Mouse (Mus musculus): ENCODE measurements around the gene Unc5cl.
A peak's percentile ranks its signal among the peaks of the same experiment; 100 is the strongest.

Gene Unc5cl

GRCm38 (mm10) chr17:48539326-48539725, 84.6 kb downstream of the Unc5cl start:
- no peak for DNase-seq (ENCODE audit: low spot score in 2 of 2)

DNA sequence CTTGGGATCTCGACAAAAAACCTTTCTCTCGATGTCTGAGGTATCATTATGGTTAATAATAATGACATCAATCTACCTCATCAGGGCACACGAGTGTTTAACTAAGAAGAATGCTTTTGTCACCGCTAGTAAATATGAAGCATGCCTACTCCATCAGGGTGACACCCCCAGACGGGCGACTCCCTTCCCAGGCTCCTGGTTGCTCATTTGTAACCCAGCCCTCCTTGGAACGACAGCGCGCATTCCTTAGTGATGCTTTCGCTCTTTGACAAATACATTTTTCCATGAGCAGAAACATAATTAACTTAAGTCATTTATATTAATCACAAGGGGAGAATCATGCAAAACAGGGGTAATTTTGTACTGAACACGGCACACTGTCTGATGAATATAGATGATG, 88.0 kb downstream of the Unc5cl start:
- no peak for DNase-seq (ENCODE audit: low spot score in 2 of 2)

GRCm38 (mm10) chr17:48543301-48543765, 88.6 kb downstream of the Unc5cl start:
- DNase-seq (ENCODE audit: low spot score in 2 of 2) = no peak

- DNase-seq (ENCODE audit: low spot score in 2 of 2) = peak in 1 of 2 experiments; percentile 5
Measured at GRCm38 (mm10) chr17:48544722-48545121, 90.0 kb downstream of the Unc5cl start.

DNA sequence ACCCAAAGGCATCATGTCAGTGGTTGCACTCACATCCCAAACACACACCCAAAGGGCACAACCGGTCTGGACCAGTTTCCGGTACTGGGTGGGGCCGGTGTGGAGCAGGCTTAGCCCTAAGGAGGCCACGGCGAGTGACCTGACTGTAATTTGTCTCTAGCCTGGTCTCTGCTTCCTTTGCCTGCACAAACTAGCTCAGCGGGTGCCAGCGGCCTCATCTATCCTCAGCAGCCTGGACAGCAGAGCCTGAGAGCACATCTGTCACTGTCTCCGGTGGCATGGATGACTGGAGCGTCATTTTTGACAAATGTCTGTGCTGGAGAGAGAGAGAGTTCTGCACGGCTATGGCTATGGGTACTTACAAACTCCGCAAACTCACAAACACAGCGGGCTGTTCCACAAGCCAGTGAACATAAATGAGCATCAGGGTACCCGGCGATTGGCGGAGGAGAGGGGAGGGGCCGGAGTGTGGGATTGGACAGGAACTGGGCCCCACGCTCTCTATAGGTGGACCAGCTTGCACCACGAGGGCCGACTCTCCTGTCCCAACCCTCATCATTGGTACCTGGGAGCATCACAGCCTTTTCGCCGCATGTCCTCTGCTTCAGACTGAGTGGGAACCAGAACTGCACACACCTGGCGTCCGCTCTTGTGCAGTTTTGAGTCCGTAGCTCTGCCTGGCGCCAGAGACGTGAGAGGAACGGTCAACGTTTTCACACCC, 90.7 kb downstream of the Unc5cl start:
- DNase-seq (ENCODE audit: low spot score in 2 of 2) = no peak

- no peak for DNase-seq (ENCODE audit: low spot score in 2 of 2)
Measured at GRCm38 (mm10) chr17:48546036-48546435, 91.3 kb downstream of the Unc5cl start.

DNA sequence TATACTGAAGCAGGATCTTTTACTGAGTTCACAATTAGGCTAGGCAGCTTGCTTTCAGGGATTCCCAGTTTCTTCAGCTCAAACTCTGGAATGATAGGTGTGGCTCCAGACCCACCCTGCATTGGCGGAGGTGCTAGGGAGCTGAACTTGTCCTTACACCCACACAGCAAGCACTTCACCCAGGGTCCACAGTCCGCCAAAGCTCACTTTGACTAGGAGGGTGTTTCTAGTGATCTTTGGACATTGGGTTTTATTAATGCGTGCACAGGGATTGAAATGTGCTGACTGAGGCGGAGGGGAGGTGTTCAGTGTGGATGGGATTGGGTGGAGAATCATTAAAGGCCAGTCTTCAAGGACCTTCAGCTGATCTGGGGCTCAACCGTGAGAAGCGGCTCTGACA, 93.0 kb downstream of the Unc5cl start:
- no peak for DNase-seq (ENCODE audit: low spot score in 2 of 2)

DNA sequence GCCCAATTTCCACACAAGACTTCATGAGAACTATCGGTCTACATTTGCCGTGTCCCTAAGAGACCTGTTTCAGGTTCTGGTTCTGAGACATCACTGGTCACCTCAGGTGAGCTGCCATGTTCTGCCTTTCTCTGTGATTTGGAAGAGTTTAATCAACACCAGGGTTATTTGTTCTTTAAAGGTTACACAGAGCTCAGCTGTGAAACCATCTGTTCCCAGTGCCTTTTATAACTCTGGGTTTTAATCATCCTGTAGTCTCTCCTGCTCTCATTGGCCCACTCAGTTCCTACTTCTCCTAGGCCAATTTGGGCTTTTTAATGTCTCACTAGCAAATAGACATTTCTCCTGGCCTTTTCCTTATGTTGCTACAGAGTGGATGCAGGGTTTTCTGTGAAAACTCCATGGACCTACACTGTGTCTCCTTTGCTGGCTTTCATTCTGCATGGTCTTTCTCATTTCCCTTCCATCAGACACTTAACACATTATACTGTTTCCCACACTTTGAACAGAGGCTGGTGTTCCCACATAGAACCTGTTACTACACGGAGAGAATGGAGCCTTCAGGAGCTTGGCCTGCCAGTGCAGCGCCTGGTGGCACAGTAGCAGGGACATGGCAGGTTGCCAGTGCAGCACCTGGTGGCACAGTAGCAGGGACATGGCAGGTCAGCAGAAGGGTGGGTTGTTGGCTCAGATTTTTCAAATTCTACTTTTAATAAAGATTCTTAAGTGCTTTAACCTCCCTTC, 97.3 kb downstream of the Unc5cl start:
- no peak for DNase-seq (ENCODE audit: low spot score in 2 of 2)

DNA sequence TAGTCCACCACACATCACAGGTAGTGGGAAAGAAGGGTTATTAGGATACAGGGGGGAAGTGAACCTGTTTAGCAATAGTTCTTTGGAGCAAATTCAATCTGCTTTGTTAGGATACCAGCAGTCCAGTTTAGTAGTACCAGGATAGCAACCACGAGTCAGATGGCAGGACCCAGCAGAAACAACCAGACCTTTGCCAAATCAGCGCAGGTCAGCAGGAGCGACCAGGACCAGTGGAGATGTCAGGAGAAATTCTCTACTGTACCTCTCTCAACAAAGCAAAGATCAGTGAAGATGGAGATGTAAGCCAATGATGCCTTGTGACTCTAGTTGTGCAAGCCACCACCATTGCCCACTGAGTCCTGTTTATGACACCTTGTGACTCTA, 97.8 kb downstream of the Unc5cl start:
- DNase-seq (ENCODE audit: low spot score in 2 of 2) = no peak

GRCm38 (mm10) chr17:48556223-48556962, 101.7 kb downstream of the Unc5cl start:
- no peak for DNase-seq (ENCODE audit: low spot score in 2 of 2)

DNA sequence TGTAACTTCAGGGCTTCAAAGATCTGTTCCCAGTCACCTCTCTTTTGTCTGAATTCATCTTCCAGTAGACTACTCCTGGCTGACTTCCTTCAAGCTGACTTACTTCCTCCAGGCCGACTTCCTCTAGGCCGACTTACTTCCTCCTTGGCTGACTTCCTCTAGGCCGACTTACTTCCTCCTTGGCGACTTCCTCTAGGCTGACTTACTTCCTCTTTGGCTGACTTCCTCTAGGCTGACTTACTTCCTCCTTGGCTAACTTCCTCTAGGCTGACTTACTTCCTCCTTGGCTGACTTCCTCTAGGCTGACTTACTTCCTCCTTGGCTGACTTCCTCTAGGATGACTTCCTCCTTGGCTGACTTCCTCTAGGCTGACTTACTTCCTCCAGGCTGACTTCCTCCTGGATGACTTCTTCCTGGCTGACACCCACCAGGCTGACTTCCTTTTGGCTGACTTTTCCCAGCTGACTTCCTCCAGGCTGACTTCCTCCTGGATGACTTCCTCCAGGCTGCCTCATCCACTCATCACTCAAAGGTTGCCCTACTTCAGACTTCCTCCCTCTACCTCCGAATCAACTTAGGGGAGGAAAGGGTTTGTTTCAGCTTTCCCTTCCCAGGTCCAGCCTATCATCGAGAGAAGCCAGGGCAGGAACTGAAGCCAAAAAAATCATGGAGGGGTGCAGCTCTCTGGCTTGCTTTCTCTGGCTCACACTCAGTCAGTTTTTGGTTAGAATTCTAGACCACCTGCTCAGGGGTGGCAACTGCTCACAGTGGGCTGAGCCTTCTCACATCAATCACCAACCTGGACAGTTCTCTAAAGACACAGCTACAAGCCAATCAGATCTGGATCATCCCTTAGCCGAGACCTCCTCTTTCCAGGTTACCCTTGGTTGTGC, 103.4 kb downstream of the Unc5cl start:
- no peak for DNase-seq (ENCODE audit: low spot score in 2 of 2)

- no peak for DNase-seq (ENCODE audit: low spot score in 2 of 2)
Measured at GRCm38 (mm10) chr17:48564931-48565330, 110.2 kb downstream of the Unc5cl start.

DNA sequence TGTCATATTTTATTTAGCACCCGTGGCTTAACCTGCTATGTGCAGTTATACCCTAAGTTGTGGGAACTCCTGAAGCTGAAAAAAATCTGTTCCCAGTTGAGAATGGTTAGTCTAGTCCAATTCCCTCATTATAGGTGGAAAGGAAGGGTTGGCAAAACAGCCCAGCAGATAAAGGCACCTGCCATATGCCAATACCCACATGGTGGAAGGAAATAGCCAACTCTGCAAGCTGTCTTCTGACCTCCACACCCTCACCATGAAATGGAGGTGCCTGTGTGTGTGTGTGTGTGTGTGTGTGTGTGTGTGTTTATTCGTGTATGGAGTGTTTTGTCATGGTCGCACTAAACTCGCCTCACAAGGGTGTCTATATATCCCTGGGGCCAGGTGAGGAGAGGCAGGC, 115.0 kb downstream of the Unc5cl start:
- DNase-seq (ENCODE audit: low spot score in 2 of 2) = no peak

DNA sequence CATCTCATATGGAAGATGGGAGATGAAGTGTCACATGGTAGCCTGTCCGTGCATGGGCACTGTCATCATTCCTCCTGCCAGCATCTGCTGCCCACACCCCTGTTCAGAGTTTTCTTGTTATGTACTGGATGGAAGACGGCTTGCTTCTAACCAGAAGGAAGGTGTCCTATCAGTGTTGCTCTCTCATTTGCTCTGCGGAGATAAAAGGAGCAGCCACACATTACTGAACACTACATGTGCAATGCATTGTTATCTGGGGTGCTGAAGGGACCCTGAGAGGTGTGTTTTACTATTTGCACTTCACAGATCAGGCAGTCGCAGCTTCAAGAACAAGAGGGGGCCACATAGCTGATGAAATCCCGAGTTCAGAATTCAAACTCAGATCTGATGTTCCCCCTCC, 126.5 kb downstream of the Unc5cl start:
- DNase-seq (ENCODE audit: low spot score in 2 of 2) = no peak

- DNase-seq (ENCODE audit: low spot score in 2 of 2) = no peak
Measured at GRCm38 (mm10) chr17:48582486-48582990, 127.8 kb downstream of the Unc5cl start.

DNA sequence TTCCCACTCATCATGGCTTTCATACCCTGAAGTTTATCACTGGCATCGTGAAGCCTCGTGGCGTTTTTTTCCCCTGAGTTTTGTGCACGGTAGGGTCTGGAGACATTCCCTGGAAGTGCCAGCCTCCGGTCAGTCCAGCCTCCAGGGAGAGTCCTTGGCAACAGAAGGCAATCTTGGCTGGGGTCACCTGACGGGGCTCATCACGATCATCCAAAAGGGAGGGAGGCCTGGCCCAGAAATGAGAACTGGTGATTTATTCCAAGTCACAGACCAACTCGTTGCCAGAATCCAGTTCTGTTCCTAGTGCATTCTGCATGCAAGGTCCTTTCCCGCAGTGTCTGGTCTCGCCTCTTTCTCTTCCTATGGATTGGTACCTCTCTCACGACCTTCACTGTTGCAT, 128.7 kb downstream of the Unc5cl start:
- no peak for DNase-seq (ENCODE audit: low spot score in 2 of 2)

DNA sequence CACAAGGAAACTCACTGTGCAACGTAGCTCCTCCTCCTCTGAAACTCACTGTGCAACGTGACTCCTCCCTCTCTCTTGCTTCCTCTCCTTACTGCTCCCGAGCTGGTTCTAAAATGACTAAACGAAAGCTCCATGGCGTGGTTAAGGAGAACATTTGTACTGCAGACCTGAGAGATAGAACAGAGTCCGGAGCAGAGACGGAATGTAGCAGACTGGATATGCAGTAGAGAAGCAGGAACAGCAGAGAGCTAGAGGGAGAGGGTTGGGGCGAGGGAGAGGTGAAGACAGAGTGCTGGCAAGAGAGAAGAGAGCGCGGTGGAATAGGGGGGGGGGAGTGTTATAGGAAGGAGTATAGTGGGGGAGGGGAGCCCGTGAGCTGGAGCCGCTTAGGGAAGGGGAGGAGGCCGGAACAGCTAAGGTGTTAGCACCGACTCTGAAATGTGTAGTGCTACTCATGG, 131.2 kb downstream of the Unc5cl start:
- DNase-seq (ENCODE audit: low spot score in 2 of 2) = no peak

- no peak for DNase-seq (ENCODE audit: low spot score in 2 of 2)
Measured at GRCm38 (mm10) chr17:48588674-48589073, 134.0 kb downstream of the Unc5cl start.

Measured in heart, adult 9 months (tissue).